Mouse (Mus musculus) MEL (cell line): ENCODE results near the gene Ywhag.

ENCODE experiments used
- POLR2A ChIP-seq, 2 experiments: IDR thresholded peaks; 2 replicates each; pipeline ENCODE4 v1.6.1; 2011 to 2012; ENCODE audit warnings: low read length in 2 of 2, mild to moderate bottlenecking in 2 of 2, control low read depth in 1 of 2, improper control_type of control experiment in 1 of 2, low read depth in 1 of 2, moderate library complexity in 1 of 2; ENCODE audit not compliant: control insufficient read depth in 1 of 2, insufficient read depth in 1 of 2, poor library complexity in 1 of 2
- SMC3 ChIP-seq: IDR thresholded peaks from 2 replicates; pipeline ENCODE4 v1.6.1; 2011; ENCODE audit warnings: low read depth, low read length, improper control_type of control experiment
- ZMIZ1 ChIP-seq: IDR thresholded peaks from 2 replicates; pipeline ENCODE4 v1.6.1; 2012; ENCODE audit warnings: low read depth, mild to moderate bottlenecking, inconsistent platforms, low read length, improper control_type of control experiment, moderate library complexity

DNA sequence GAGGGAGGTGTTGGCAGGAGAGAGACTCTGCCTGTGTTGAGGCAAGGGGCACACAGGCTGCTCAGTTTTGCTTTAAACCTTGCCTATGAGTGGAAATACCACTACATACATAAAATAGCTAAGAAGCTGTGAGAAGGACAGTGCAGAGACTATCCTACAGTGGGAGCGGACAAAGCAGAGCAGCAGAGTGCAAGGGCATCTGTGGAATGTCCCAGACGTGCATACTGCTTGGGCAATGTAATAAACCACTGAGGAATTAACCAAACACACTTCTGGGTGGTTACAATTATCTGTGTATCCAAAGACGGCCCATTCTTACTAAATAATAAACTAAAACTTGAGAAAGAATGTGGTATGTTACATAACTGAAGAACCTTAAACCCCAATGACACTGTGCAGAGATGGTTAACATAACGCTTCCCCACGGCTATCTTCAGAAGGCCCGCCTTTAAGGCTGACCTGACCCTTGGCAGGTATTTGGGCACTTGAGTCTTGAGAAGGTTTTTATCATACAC lies 18.3 kb downstream of the Ywhag start:
- no peak for TF ChIP-seq POLR2A (IDR thresholded peaks at IDR 0.05; ENCODE audit: control insufficient read depth in 1 of 2, insufficient read depth in 1 of 2, low read depth in 1 of 2, low read length in 2 of 2, poor library complexity in 1 of 2)
- TF ChIP-seq SMC3 = no peak
- no peak for TF ChIP-seq ZMIZ1
